Mouse (Mus musculus): ENCODE results near the gene Ubr3.

DNA sequence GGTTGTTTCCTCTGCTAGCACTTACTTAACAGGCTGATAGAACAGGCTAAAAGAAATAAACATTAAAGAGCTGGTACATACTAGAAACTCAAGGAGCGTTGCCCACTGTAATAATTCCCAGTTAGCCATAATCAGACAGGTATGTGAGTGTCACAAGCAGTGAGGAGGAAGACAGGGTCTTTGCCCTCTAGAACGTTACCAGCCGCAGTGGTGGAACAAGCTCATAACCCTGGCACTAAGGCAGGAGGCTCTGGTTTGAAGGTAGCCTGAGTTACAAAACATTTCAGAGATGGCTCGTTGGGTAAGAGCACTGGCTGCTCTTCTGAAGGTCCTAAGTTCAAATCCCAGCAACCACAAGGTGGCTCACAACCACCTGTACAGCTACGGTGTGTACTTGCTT is 3.2 kb upstream of the Ubr3 start:
- no peak for TF ChIP-seq POLR2A (IDR thresholded peaks at IDR 0.05; ENCODE audit: low read depth, low read length)
- no peak for TF ChIP-seq SIN3A (IDR thresholded peaks at IDR 0.05; ENCODE audit: low read length)
- TF ChIP-seq CHD2 (IDR thresholded peaks at IDR 0.05; ENCODE audit: low read length), result no peak
- no peak for TF ChIP-seq RAD21 (IDR thresholded peaks at IDR 0.05; ENCODE audit: low read depth, low read length)
- no peak for TF ChIP-seq CTCF (conservative IDR thresholded peaks at IDR 0.05 in 1 of 2, IDR thresholded peaks at IDR 0.05 in 1 of 2; ENCODE audit: low read depth in 2 of 2, low read length in 2 of 2)
- no peak for TF ChIP-seq MAFK (IDR thresholded peaks at IDR 0.05; ENCODE audit: insufficient replicate concordance, low read length)
- TF ChIP-seq ZKSCAN1 (IDR thresholded peaks at IDR 0.05; ENCODE audit: borderline replicate concordance, low read depth, low read length), result no peak
- TF ChIP-seq EP300 (IDR thresholded peaks at IDR 0.05; ENCODE audit: low read length), result no peak
- no peak for TF ChIP-seq ZNF384 (IDR thresholded peaks at IDR 0.05; ENCODE audit: low read depth, low read length)
